Mouse (Mus musculus) central nervous system, embryonic 18 days (tissue): ENCODE data around the gene Cypt4. TPM values are rescaled to one million over a fixed set of nuclear protein-coding genes. Genes with fewer than 3 reads are reported as not detected.

ENCODE experiments used
- polyA plus RNA-seq: library from polyadenylated mRNA; depleted of rRNA; stranded (reverse); fragments of >200 nt; gene quantifications from 2 replicates; pipeline ENCODE4 v1.2.3, GENCODE M21; 2012; rRNA removed

Cypt4 gene
- not detected in 2 replicates for polyA plus RNA-seq

DNA sequence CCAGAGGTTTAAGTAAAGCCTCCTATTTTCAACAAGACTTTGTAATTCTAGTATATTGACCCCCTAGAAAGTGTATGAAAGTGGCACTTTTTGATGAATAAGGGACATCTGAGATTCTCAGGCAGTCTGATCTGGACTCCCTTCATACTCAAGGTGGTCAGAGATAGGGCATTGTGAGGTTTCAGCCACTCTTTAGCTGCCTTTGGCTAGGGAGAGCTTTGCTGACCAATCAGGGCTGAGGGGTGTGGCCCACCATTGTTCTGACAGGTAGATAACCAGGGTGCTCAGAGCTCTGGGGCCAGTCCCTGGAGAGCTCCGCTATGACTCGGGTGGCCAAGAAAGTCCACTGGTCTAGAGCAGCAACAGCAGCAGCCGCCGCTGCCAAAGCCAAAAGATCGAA, at the start of gene Cypt4:
TSS of gene Cypt4 (plus strand) at position 301 of the 400 bp plus-strand sequence.

Other genes starting within 250 kb of the Cypt4 start
- gene Dpy19l1, start 122.1 kb upstream of the Cypt4 start, polyA plus RNA-seq = 55.0 and 57.8 TPM in 2 replicates
- 0.54 and 0.68 TPM in 2 replicates for gene Dpy19l2, start 71.1 kb downstream of the Cypt4 start, polyA plus RNA-seq
- gene Tbx20, start 149.1 kb downstream of the Cypt4 start, polyA plus RNA-seq = 0.12 TPM in 2 replicates